Mouse (Mus musculus) lung, postnatal 0 days (tissue): ENCODE measurements at regions not wholly inside any gene's neighbourhood (a gene's known extent, or its start where the extent isn't known, plus 50 kb on each side); places are given as distances from the start of the nearest gene placed in this dataset.

Experiments used
- ATAC-seq: fragments of 200-750 bp; cut with Nextera tagmentation; 2 replicates; pipeline ENCODE4 v1.8.0; 2017; ENCODE audit warnings: moderate library complexity
- DNase-seq: peaks from one replicate; pipeline ENCODE4 v3.0.0-alpha.2; 2016; ENCODE audit warnings: low spot score
- H3K27ac ChIP-seq: fragments of 300-500 bp; sonication (generic); 2 replicates; pipeline ENCODE4 v1.5.1; 2014; ENCODE audit warnings: antibody characterized with exemption, mild to moderate bottlenecking, low read length, mixed read lengths
- H3K27me3 ChIP-seq: fragments of 300-500 bp; sonication (generic); replicated peaks from 2 replicates; pipeline ENCODE4 v1.6.1; 2014; ENCODE audit warnings: low read length, mixed read lengths; ENCODE audit not compliant: insufficient read depth
- H3K36me3 ChIP-seq: fragments of 300-500 bp; sonication (generic); 2 replicates; pipeline ENCODE4 v1.6.1; 2014; ENCODE audit warnings: low read length, mixed read lengths; ENCODE audit not compliant: insufficient read depth
- H3K4me1 ChIP-seq: fragments of 300-500 bp; sonication (generic); 2 replicates; pipeline ENCODE4 v1.6.1; 2014; ENCODE audit warnings: antibody characterized with exemption, low read depth, low read length, mixed read lengths; ENCODE audit not compliant: insufficient read depth
- H3K4me2 ChIP-seq: fragments of 300-500 bp; sonication (generic); replicated peaks from 2 replicates; pipeline ENCODE4 v1.6.1; 2014; ENCODE audit warnings: low read depth, mild to moderate bottlenecking, low read length, moderate library complexity, mixed read lengths
- H3K4me3 ChIP-seq: fragments of 300-500 bp; sonication (generic); 2 replicates; pipeline ENCODE4 v1.5.1; 2014; ENCODE audit warnings: low read depth, low read length
- H3K9ac ChIP-seq: fragments of 300-500 bp; sonication (generic); replicated peaks from 2 replicates; pipeline ENCODE4 v1.6.1; 2014; ENCODE audit warnings: low read depth, mild to moderate bottlenecking
- H3K9me3 ChIP-seq: fragments of 300-500 bp; sonication (generic); 2 replicates; pipeline ENCODE4 v1.6.1; 2016; ENCODE audit warnings: low read length, mixed read lengths
- CTCF ChIP-seq: IDR thresholded peaks from 2 replicates; pipeline ENCODE4 v1.5.1; 2016; ENCODE audit warnings: antibody characterized with exemption, mild to moderate bottlenecking
- EP300 ChIP-seq: IDR thresholded peaks from 2 replicates; pipeline ENCODE4 v1.6.1; 2016; ENCODE audit warnings: antibody characterized with exemption, mild to moderate bottlenecking, control low read depth
- WGBS: fragments of 180-500 bp; shearing (Covaris S2); extraction: QIAGEN DNeasy Blood & Tissue Kit; methylation state at CpG from one replicate; pipeline ENCODE4 v1.1.7; 2014; 5-methylcytosine and 5-hydroxymethylcytosine counted together

DNA sequence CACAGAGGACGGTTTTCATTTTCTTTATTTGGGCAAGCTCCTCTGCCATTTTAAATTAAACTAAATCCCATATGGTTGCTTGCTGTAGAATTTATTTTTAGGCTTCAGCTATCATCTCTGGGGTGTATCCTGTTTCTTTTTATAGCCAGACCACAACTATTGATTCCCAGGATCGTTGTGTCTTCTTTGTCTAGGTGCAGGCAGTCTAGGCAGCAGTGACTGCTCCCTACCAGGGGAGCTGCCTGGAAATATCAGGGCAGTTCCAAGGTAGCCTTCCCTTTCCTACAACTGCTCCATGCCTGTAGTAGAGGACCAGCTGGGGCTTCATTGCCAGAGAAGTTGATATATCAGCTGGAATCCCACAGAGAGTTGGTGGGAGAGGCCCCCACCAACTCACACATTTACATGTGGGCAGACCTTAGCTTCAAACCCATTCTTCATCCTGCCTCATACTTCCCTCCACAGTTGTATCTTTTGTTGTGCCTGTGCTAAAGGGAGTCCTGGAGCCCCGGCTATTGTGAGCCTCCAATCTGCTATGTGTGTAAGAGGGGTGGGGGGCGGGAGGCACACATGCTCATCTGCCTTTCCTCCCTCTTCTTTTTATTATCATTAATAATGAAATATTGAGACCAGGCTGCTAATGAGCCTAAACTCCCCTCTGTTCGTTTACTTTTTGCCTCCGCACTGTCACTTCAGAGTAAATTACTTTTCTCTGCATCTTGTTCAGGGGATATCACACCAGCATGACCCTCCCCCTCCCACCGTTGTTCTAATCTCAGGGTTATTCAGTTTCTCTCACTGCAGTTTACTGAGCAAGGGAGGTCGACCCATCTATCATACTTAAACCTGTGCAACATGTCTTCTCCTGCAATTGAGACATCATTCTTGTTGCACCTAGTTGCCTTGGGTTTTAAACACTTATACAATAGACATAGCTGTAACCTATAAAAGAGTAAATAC is 576.3 kb upstream of the Plxna2 start:
- no peak overlapping the region for H3K27ac ChIP-seq
- H3K27me3 ChIP-seq: no peaks in the 10 kb centered on the region
- no peaks in the 10 kb centered on the region for H3K4me1 ChIP-seq
- no peak for DNase-seq
- TF ChIP-seq EP300 (no peak), CTCF (no peak)
- H3K4me2 ChIP-seq: no peak overlapping the region
- H3K9me3 ChIP-seq: no peaks in the 10 kb centered on the region
- WGBS: 42% methylated on average over 8 of the region's 8 CpGs
- no peak for ATAC-seq
- H3K36me3 ChIP-seq: no peaks in the 10 kb centered on the region
- no peak overlapping the region for H3K9ac ChIP-seq
- H3K4me3 ChIP-seq: no peak overlapping the region

DNA sequence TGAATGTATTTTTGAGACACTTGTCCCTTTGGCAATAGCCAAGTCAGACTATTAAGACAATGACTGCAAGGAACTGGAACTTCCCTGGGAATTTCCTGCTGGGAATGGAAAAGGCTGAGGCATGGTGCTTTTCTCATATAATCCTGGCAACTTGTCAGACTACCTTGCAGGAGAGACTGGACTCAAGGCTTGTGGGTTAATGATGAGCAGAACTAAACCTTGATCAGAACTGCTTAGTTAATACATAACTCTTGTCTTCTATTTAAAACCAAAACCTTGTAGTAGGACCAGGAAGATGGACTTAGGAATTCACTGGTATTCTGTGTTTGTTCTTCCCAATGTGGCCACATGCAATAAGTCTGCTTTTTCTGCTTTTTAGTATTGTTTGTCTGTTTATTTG is 579.3 kb upstream of the Plxna2 start:
- H3K4me1 ChIP-seq: no peaks in the 10 kb centered on the region
- no peaks in the 10 kb centered on the region for H3K36me3 ChIP-seq
- TF ChIP-seq CTCF (no peak), EP300 (no peak)
- no peak overlapping the region for H3K27ac ChIP-seq
- no peak for ATAC-seq
- no peaks in the 10 kb centered on the region for H3K27me3 ChIP-seq
- no peak overlapping the region for H3K4me3 ChIP-seq
- H3K9me3 ChIP-seq: no peaks in the 10 kb centered on the region
- H3K4me2 ChIP-seq: no peak overlapping the region
- no peak for DNase-seq
- no peak overlapping the region for H3K9ac ChIP-seq

- Histone ChIP-seq H3K36me3 (no peaks in the 10 kb centered on the region), H3K4me3 (no peak overlapping the region), H3K27me3 (no peaks in the 10 kb centered on the region), H3K9ac (no peak overlapping the region), H3K4me2 (no peak overlapping the region), H3K9me3 (no peaks in the 10 kb centered on the region), H3K4me1 (no peaks in the 10 kb centered on the region), H3K27ac (no peak overlapping the region)
- DNase-seq (no peak), ATAC-seq (no peak)
- WGBS: 68% methylated on average over 5 of the region's 5 CpGs
- TF ChIP-seq EP300: no peak
- TF ChIP-seq CTCF: no peak
These were observed 583.7 kb upstream of the Plxna2 start for GRCm38 (mm10) chr1:194034199-194034883.

GRCm38 (mm10) chr1:194032603-194033002 is 585.4 kb upstream of the Plxna2 start:
- no peak overlapping the region for H3K27ac ChIP-seq
- TF ChIP-seq EP300 (no peak), CTCF (no peak)
- H3K4me2 ChIP-seq: no peak overlapping the region
- no peaks in the 10 kb centered on the region for H3K27me3 ChIP-seq
- ATAC-seq (no peak), DNase-seq (no peak)
- H3K9ac ChIP-seq: no peak overlapping the region
- H3K9me3 ChIP-seq: no peaks in the 10 kb centered on the region
- 96% methylated on average over 1 of the region's 1 CpGs for WGBS
- no peaks in the 10 kb centered on the region for H3K4me1 ChIP-seq
- H3K4me3 ChIP-seq: no peak overlapping the region
- no peaks in the 10 kb centered on the region for H3K36me3 ChIP-seq

DNA sequence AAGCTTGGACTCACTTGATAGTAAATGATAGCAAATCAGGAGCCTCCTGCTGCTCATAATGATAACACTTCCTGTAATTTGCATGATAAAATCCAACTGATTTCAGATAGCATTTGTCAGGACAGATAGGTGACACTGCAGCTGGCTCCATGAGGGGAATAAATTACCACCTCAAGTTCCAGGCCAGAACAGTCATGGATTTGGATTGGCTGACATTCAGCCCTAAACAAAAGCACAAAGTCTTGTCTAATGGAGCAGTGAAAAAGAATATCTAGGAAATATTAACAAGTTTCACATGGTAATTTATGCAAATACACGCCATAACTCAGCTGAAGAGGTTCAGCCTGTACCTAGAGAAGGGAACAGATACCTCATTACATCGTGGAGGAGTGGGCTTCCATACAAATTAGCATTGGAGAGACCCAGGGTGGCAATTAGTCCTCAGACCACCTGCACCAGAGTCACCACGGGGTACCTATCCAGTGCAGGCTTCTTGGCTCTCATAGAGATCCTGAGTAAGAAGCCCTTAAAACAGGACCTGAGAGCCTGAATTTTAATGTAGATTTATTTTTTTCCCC is 587.3 kb upstream of the Plxna2 start:
- no peak overlapping the region for H3K9ac ChIP-seq
- no peak overlapping the region for H3K27ac ChIP-seq
- no peaks in the 10 kb centered on the region for H3K9me3 ChIP-seq
- H3K27me3 ChIP-seq: no peaks in the 10 kb centered on the region
- TF ChIP-seq CTCF (no peak), EP300 (no peak)
- no peak for ATAC-seq
- H3K36me3 ChIP-seq: no peaks in the 10 kb centered on the region
- no peaks in the 10 kb centered on the region for H3K4me1 ChIP-seq
- 65% methylated on average over 3 of the region's 3 CpGs for WGBS
- no peak for DNase-seq
- no peak overlapping the region for H3K4me2 ChIP-seq
- no peak overlapping the region for H3K4me3 ChIP-seq

GRCm38 (mm10) chr1:194026958-194027692 is 590.9 kb upstream of the Plxna2 start:
- TF ChIP-seq CTCF: no peak
- TF ChIP-seq EP300: no peak
- ATAC-seq: no peak
- 71% methylated on average over 7 of the region's 7 CpGs for WGBS

More at GRCm38 (mm10) chr1:194026958-194027692, 590.9 kb upstream of the Plxna2 start:
- H3K4me2 ChIP-seq: no peak overlapping the region
- no peaks in the 10 kb centered on the region for H3K27me3 ChIP-seq
- H3K9ac ChIP-seq: no peak overlapping the region
- no peak for DNase-seq
- no peaks in the 10 kb centered on the region for H3K36me3 ChIP-seq
- H3K27ac ChIP-seq: no peak overlapping the region
- no peak overlapping the region for H3K4me3 ChIP-seq
- H3K9me3 ChIP-seq: no peaks in the 10 kb centered on the region
- H3K4me1 ChIP-seq: no peaks in the 10 kb centered on the region
